Mouse (Mus musculus): ENCODE data around the gene Pabpc4. TPM values are rescaled to one million over a fixed set of nuclear protein-coding genes. Genes with fewer than 3 reads are reported as not detected.

Gene Pabpc4
- polyA plus RNA-seq, 1 experiment, result 35.3 TPM

DNA sequence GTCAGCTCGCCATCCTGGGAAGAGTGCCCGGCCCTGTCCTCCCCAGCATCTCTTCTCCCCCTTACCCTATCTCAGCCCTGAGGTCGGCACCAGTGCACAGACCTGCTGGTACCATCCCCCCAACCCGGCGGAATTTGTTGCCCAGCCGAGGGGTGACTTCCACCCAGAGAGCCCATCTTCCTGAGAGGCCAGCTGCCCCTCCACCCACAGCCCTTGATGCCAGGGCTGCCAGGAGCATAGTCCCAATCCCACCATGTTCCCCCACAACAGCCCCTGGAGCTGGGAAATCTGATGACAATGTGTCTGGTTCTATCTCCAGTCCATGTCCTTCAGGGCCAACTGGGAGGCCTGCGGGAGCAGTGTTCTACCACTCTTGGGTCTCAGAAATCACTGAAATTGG, 15.9 kb upstream of the Pabpc4 start:
- TF ChIP-seq POLR2A (IDR thresholded peaks at IDR 0.05; ENCODE audit: extremely low read depth, insufficient read depth, low read length) (no peak), CTCF (IDR thresholded peaks at IDR 0.05; ENCODE audit: extremely low read depth, insufficient read depth, low read length) (no peak)
- H3K27ac ChIP-seq (ENCODE audit: insufficient read depth, low read length), result no peak overlapping the region

DNA sequence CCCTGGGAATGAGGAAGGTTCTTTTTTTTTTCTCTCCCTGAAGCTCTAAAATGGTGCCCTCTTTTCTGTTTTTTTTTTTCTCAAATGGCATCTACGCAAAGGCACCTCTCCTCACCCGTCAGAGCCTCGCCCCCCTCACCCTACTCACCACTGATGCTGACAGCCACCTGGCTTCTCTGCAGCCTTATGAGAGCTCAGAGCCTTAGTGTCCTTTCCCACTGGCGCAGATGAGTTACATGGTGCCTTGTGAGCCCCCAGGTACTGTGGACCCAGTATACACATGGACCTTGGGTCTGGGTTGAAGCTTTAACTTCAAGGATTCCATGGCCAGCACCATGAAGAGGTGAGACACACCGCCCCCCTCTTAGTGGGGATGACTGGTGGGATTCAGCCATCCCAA, 15.5 kb upstream of the Pabpc4 start:
- no peaks in the 10 kb centered on the region for H3K4me1 ChIP-seq (ENCODE audit: control insufficient read depth, insufficient read depth, low read length)
- TF ChIP-seq CTCF (IDR thresholded peaks at IDR 0.05; ENCODE audit: extremely low read depth, insufficient read depth, low read length), result no peak
- no peak for TF ChIP-seq POLR2A (IDR thresholded peaks at IDR 0.05; ENCODE audit: extremely low read depth, insufficient read depth, low read length)
- no peak overlapping the region for H3K27ac ChIP-seq (ENCODE audit: insufficient read depth, low read length)
- H3K4me3 ChIP-seq (ENCODE audit: insufficient read depth, low read length), result no peak overlapping the region

More for the DNA sequence above, 15.9 kb upstream of the Pabpc4 start:
- Histone ChIP-seq H3K4me1 (ENCODE audit: control insufficient read depth, insufficient read depth, low read length) (no peaks in the 10 kb centered on the region), H3K4me3 (ENCODE audit: insufficient read depth, low read length) (no peak overlapping the region)

DNA sequence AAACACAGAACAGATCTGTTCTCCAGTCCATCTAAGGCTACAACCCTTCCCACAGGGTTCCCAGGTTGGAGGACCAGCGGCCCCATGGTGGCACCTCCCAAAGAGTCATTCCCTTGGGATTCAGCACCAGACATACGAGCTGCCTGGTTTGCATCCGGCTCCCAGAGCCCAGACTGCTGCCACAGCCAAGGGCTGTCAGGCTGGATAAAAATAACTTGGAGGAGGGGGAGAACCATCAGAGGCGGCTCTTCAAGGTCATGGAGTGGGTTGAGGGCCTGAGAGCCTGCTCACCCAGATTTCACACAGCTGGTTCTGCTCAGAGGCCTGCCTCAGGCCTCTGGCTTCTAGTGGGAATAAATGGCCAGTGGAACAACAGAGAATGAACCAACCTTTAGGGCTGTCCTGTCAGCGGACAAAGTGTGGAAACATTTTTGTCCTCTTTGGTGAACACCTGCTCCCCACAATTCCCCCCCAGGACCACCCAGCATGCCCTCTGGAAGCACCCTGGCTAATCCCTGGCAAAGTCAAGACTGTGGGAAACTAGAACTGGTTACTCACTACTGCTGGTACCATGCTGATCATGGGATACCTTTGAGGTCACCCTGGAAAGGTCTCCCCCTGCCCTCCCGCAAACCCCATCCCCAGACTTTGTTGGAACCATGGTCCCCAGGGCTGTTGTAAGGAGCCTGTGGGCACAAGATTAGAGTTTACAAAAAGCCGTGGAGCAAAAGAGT, 14.8 kb upstream of the Pabpc4 start:
- no peak overlapping the region for H3K27ac ChIP-seq (ENCODE audit: insufficient read depth, low read length)
- TF ChIP-seq CTCF (IDR thresholded peaks at IDR 0.05; ENCODE audit: extremely low read depth, insufficient read depth, low read length) (no peak), POLR2A (IDR thresholded peaks at IDR 0.05; ENCODE audit: extremely low read depth, insufficient read depth, low read length) (no peak)

DNA sequence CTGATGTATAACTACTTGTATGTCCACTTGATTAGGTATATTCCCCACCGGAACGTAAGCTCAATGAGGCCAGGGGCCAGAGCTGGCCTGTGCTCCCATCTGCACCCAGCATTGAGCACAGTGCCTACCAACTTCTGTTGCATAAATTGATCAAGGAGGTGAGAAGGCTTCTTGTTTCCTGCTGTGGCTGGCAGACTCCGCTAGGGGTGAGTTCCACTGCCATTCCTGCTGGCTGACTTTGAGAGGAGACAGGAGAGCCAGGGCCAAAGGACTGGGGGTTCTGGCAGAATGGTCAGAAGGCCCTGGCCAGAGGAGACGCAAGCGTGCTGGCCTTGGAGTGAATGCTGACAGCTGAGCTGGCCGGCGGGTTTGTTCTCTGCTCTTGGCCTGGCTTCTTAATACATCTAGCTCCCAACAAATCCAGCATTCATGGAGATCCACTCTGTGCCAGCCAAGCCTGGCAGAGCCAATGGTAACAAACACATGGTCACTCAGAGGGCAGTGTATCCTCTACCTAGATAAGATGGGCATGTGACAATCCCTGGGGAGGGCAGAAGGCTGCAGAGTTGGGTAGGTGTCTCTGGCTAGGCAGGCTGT, 13.1 kb upstream of the Pabpc4 start:
- Histone ChIP-seq H3K4me1 (ENCODE audit: control insufficient read depth, insufficient read depth, low read length) (no peaks in the 10 kb centered on the region), H3K4me3 (ENCODE audit: insufficient read depth, low read length) (no peak overlapping the region), H3K27ac (ENCODE audit: insufficient read depth, low read length) (no peak overlapping the region)
- no peak for TF ChIP-seq CTCF (IDR thresholded peaks at IDR 0.05; ENCODE audit: extremely low read depth, insufficient read depth, low read length)
- TF ChIP-seq POLR2A (IDR thresholded peaks at IDR 0.05; ENCODE audit: extremely low read depth, insufficient read depth, low read length), result no peak

More for the DNA sequence above, 14.8 kb upstream of the Pabpc4 start:
- no peak overlapping the region for H3K4me3 ChIP-seq (ENCODE audit: insufficient read depth, low read length)
- H3K4me1 ChIP-seq (ENCODE audit: control insufficient read depth, insufficient read depth, low read length), result no peaks in the 10 kb centered on the region

DNA sequence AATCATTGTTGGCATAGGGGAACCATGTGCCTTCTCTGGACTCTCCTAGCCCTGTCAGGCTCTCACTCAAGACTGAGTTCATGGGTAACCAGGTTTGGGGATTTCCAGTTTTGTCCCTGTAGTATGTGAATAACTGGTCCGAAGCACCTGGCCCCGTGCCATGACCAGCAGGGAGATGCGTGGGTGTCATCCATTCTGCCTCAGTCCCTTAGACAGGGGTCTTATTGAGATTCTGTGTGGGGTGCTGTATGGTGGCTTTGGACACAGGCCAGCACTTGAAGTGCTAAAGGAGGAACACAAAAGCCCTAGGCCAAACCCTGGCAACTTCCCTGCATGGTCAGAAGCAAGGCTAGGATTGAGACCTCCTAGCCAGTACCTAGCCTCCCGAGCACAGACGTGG, 9.9 kb upstream of the Pabpc4 start:
- H3K4me3 ChIP-seq (ENCODE audit: insufficient read depth, low read length), result no peak overlapping the region
- H3K27ac ChIP-seq (ENCODE audit: insufficient read depth, low read length), result no peak overlapping the region
- no peaks in the 10 kb centered on the region for H3K4me1 ChIP-seq (ENCODE audit: control insufficient read depth, insufficient read depth, low read length)
- no peak for TF ChIP-seq CTCF (IDR thresholded peaks at IDR 0.05; ENCODE audit: extremely low read depth, insufficient read depth, low read length)
- TF ChIP-seq POLR2A (IDR thresholded peaks at IDR 0.05; ENCODE audit: extremely low read depth, insufficient read depth, low read length), result no peak

DNA sequence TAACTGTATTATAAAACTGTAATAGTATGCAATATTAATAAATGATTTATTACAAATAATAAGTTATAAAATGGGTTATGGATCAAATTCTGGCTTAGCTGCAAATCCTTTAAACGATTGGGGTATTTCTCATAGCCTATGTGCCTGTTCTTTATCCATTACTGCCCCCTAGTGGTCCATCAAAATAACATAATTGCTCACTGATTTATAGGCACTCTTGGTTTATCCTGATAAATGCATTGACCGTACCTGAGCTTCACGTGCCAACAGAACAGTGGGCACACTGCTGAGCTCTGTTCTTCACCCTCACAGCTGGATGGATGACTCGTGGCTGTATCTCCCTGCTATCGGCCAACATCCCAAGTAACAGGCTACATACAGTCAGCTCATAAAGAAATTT, 7.5 kb upstream of the Pabpc4 start:
- TF ChIP-seq POLR2A (IDR thresholded peaks at IDR 0.05; ENCODE audit: extremely low read depth, insufficient read depth, low read length), result no peak
- TF ChIP-seq CTCF (IDR thresholded peaks at IDR 0.05; ENCODE audit: extremely low read depth, insufficient read depth, low read length), result peak; percentile 32
- Histone ChIP-seq H3K27ac (ENCODE audit: insufficient read depth, low read length) (no peak overlapping the region), H3K4me3 (ENCODE audit: insufficient read depth, low read length) (no peak overlapping the region), H3K4me1 (ENCODE audit: control insufficient read depth, insufficient read depth, low read length) (no peaks in the 10 kb centered on the region)

DNA sequence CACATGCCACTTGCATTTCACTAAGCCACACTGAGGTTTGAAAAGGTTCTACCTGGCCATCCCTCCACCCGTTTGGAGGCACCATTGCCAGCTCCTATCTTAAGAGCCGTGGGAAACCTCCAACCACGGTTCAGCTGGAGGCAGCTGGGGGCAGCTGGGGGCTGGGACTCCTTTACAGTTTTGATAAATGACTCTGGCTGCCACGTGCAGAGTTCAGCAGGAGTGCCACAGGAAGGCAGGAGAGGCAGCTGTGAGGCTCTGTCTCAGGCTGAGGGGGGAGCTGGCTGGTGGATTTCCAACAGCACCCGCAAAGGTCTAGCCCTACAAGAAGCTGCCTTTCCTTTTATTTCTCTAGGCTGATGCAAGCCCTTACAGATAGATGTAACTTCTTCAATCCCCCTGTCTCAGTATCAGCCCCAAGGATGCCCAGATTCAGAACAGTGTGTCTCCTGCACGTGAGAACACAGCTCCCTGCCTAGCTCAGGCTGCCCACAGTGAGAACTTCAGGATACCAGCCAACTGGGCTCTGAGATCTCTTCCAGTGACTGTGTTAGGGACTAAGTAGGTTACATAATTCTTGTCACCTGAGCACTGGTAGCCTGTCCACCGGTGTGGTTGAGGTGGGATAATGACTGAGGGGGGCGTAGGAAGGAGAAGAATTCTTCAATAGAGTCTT, 1.9 kb upstream of the Pabpc4 start:
- H3K4me3 ChIP-seq (ENCODE audit: insufficient read depth, low read length), result no peak overlapping the region
- TF ChIP-seq POLR2A (IDR thresholded peaks at IDR 0.05; ENCODE audit: extremely low read depth, insufficient read depth, low read length), result no peak
- TF ChIP-seq CTCF (IDR thresholded peaks at IDR 0.05; ENCODE audit: extremely low read depth, insufficient read depth, low read length), result no peak
- no peak overlapping the region for H3K27ac ChIP-seq (ENCODE audit: insufficient read depth, low read length)
- H3K4me1 ChIP-seq (ENCODE audit: control insufficient read depth, insufficient read depth, low read length), result no peaks in the 10 kb centered on the region

DNA sequence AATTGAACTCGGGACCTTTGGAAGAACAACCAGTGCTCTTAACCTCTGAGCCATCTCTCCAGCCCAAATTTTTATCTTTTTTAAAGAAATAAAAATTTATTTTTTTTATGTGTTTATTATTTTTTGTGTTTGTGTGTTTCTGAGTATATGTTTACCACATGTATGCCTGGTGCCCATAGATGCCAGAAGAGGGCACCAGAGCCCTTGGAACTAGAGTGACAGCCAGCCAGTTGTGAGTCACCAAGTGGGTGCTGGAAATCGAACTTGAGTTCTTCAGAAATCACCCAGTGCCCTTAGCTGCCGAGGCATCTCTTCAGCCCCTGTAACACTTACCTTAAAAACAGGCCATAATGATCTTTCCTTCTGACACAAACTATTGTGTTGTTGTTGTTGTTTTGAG, 8.9 kb downstream of the Pabpc4 start:
- Histone ChIP-seq H3K4me3 (ENCODE audit: insufficient read depth, low read length) (no peak overlapping the region), H3K4me1 (ENCODE audit: control insufficient read depth, insufficient read depth, low read length) (no peaks in the 10 kb centered on the region), H3K27ac (ENCODE audit: insufficient read depth, low read length) (no peak overlapping the region)
- no peak for TF ChIP-seq POLR2A (IDR thresholded peaks at IDR 0.05; ENCODE audit: extremely low read depth, insufficient read depth, low read length)
- no peak for TF ChIP-seq CTCF (IDR thresholded peaks at IDR 0.05; ENCODE audit: extremely low read depth, insufficient read depth, low read length)

DNA sequence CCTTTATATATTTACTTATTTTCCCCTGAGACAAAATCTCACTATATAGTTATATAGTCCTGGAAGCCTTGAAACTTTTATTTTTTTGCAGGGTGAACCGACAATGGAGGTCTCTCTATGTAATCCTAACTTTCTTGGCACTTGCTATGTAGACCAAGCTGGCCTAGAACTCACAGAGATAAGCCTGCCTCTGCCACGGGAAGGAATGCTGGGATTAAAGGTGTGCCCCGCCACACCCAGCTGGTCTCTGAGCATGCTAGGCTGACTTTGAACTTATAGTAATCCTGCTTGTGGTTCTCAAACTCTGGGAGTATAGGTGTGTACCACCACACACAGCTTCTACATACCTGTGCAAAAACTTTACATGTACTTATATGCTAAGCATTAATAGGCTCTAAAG, 18.0 kb downstream of the Pabpc4 start:
- no peak overlapping the region for H3K27ac ChIP-seq (ENCODE audit: insufficient read depth, low read length)
- no peak overlapping the region for H3K4me3 ChIP-seq (ENCODE audit: insufficient read depth, low read length)
- TF ChIP-seq POLR2A (IDR thresholded peaks at IDR 0.05; ENCODE audit: extremely low read depth, insufficient read depth, low read length), result no peak
- no peak for TF ChIP-seq CTCF (IDR thresholded peaks at IDR 0.05; ENCODE audit: extremely low read depth, insufficient read depth, low read length)
- peaks cover 4% of the 10 kb centered on the region for H3K4me1 ChIP-seq (ENCODE audit: control insufficient read depth, insufficient read depth, low read length)

Measured in cortical plate, adult 2 months (tissue).